Mouse (Mus musculus) heart, adult 2 months (tissue): ENCODE data around the gene Gm20388.

Experiments used
- CTCF ChIP-seq: fragments of 200-600 bp; IDR thresholded peaks from 2 replicates; pipeline ENCODE4 v1.8.1; 2022; ENCODE audit warnings: antibody characterized with exemption, mild to moderate bottlenecking, moderate library complexity
- POLR2A ChIP-seq: fragments of 200-500 bp; IDR thresholded peaks from 2 replicates; pipeline ENCODE4 v1.6.1; 2011; ENCODE audit warnings: mild to moderate bottlenecking, low read depth, low read length, control low read depth; ENCODE audit not compliant: insufficient read depth

DNA sequence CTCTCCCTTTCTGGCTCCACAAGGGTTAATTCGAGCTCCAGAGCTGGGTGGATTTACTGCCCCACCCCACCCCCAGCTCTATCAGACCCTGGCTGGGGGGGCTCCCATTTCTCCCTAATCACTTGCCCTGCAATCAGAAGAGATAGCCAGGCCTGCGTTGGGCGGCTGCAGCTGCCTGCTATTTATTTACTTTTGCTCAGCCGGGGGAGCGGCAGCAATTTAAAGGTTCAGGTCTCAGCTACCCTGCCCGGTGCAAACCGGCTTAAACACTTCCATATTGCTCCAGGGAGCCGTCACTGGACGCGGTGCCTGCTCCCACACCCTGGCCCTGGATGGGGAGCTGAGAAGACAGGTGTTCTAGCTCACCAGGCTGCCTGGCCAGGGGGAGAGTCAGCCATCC is 1467.0 kb downstream of the Gm20388 start:
- TF ChIP-seq POLR2A (no peak), CTCF (no peak)
